Mouse (Mus musculus): ENCODE results near the gene Uba52. TPM values are rescaled to one million over a fixed set of nuclear protein-coding genes. Genes with fewer than 3 reads are reported as not detected.
"Not testable (repeated sequence)": the region's sequence is repeated elsewhere in the genome, so short reads cannot be mapped to it uniquely, and the experiment has no call there.

Uba52 gene
- polyA plus RNA-seq, 1 experiment from 2014 or later = 877 TPM

GRCm38 (mm10) chr8:70528182-70528797 lies 17.7 kb upstream of the Uba52 start:
- Histone ChIP-seq H3K36me3 (peaks cover 41% of the 10 kb centered on the region), H3K4me1 (peaks cover 23% of the 10 kb centered on the region), H3K9me3 (replicated peaks) (no peaks in the 10 kb centered on the region), H3K27ac (peak overlapping the region; percentile 100), H3K27me3 (ENCODE audit: low read depth, poor library complexity, severe bottlenecking) (no peaks in the 10 kb centered on the region), H3K4me3 (peak overlapping the region; percentile 88)
- WGBS = 32% methylated on average over 13 of the region's 13 CpGs
- no peak for DNase-seq (ENCODE audit: low spot score)

DNA sequence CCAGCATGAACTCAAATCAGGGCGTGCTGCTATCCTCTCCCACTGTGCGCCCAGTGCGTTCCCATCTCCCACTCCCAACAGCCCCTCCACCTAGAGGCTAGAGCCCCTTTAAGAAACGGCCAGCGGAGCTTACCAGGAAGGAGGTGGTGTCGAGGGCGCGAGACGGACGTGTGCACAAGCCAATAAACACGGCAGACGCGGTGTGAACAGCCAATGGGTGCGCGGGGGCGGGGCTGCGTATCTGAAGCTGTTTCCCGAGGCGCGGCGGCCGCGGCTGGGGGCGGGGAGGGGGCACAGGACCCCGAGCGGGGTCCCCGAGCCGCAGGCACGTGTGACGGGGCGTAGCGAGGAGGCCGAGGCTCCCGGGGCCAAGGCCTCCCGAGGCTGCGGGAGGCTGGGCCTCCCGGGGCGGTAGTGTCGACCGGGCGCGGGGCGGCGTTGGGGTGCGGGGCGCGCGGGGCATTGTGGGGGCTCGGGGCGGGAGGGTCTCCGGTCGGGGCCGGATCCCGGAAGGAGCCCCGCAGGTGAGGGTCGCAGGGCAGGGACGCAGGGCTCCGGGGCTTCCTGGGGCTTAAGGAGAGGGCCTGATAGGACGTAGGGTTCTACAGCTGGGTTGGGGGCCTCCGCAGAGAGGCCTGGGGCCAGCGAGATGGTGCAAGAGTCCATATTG lies 17.0 kb upstream of the Uba52 start, which contains the start of the genes Fkbp8 and Kxd1:
Gene Fkbp8 (plus strand): TSS at position 213 of the 670 bp plus-strand sequence.
Gene Kxd1 (minus strand): TSS at position 445 of the 670 bp plus-strand sequence.
- H3K4me3 ChIP-seq = peak within 1 kb of the TSS; percentile 88
- WGBS = under 1% methylated on average over 52 of the region's 61 CpGs
- H3K27ac ChIP-seq = peak within 1 kb of the TSS; percentile 100
- peak; percentile 99 for DNase-seq (ENCODE audit: low spot score)
- H3K36me3 ChIP-seq = peaks cover 35% of the 10 kb centered on the region
- no peaks in the 10 kb centered on the region for H3K9me3 ChIP-seq (replicated peaks)
- peaks cover 26% of the 10 kb centered on the region for H3K4me1 ChIP-seq
- no peaks in the 10 kb centered on the region for H3K27me3 ChIP-seq (ENCODE audit: low read depth, poor library complexity, severe bottlenecking)

DNA sequence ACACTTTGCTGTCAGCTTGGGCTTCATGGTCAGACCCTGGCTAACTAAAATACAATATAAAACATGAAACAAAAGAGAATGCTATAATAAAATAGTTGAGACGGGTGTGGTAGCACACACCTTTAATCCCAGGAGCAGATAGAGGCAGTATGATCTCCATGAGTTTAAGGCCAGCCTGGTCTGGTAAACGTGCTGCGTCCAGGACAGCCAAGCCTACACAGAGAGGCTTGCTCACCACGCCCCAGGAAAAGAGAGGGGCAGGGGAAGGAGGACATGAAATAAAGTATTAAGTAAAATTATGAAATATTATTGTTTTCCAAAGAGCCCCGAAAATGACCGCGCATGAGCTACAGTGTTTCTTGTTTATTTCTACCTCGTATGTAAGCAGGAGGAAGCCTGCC lies 16.5 kb upstream of the Uba52 start:
- H3K36me3 ChIP-seq = peaks cover 30% of the 10 kb centered on the region
- H3K4me1 ChIP-seq = peaks cover 31% of the 10 kb centered on the region
- peak overlapping the region; percentile 88 for H3K4me3 ChIP-seq
- no peaks in the 10 kb centered on the region for H3K27me3 ChIP-seq (ENCODE audit: low read depth, poor library complexity, severe bottlenecking)
- 2% methylated on average over 8 of the region's 8 CpGs for WGBS
- H3K27ac ChIP-seq = peak overlapping the region; percentile 100
- no peaks in the 10 kb centered on the region for H3K9me3 ChIP-seq (replicated peaks)
- DNase-seq (ENCODE audit: low spot score) = no peak

- Histone ChIP-seq H3K9me3 (replicated peaks) (no peaks in the 10 kb centered on the region), H3K36me3 (peaks cover 17% of the 10 kb centered on the region), H3K4me3 (peak overlapping the region; percentile 79), H3K27ac (peak overlapping the region; percentile 91), H3K27me3 (ENCODE audit: low read depth, poor library complexity, severe bottlenecking) (no peaks in the 10 kb centered on the region), H3K4me1 (peaks cover 20% of the 10 kb centered on the region)
- peak; percentile 97 for DNase-seq (ENCODE audit: low spot score)
- WGBS = under 1% methylated on average over 49 of the region's 51 CpGs
These were observed 12.2 kb upstream of the Uba52 start for GRCm38 (mm10) chr8:70522592-70523403.

DNA sequence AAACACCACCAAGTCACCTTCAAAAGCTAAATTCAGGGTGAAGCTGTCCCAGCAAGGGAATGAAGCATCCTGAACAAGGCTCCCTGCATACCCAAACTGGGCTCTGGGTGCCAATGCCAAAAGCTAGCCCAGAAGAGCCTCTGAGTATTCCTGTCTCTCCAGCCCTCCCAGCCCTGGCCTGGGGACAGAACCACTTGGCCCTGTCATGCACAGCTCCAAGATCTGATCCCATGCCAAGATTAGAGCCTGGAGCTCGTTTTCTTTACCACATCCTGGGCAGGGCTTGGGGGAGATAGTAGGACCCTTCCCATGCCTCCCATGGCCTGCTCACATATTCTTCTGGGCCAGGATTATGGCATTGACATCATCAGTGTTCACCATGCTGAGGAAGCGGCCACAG lies 9.0 kb upstream of the Uba52 start:
- no peak for DNase-seq (ENCODE audit: low spot score)
- 76% methylated on average over 2 of the region's 2 CpGs for WGBS

GRCm38 (mm10) chr8:70519043-70519442 lies 8.4 kb upstream of the Uba52 start:
- Histone ChIP-seq H3K4me3 (no peak overlapping the region), H3K4me1 (peaks cover 11% of the 10 kb centered on the region), H3K27me3 (ENCODE audit: low read depth, poor library complexity, severe bottlenecking) (no peaks in the 10 kb centered on the region), H3K36me3 (peaks cover 42% of the 10 kb centered on the region), H3K27ac (no peak overlapping the region), H3K9me3 (replicated peaks) (no peaks in the 10 kb centered on the region)
- DNase-seq (ENCODE audit: low spot score) = no peak
- WGBS = 93% methylated on average over 6 of the region's 6 CpGs

More for the DNA sequence above, 9.0 kb upstream of the Uba52 start:
- Histone ChIP-seq H3K36me3 (peaks cover 37% of the 10 kb centered on the region), H3K27ac (no peak overlapping the region), H3K4me3 (no peak overlapping the region), H3K4me1 (peaks cover 11% of the 10 kb centered on the region), H3K27me3 (ENCODE audit: low read depth, poor library complexity, severe bottlenecking) (no peaks in the 10 kb centered on the region), H3K9me3 (replicated peaks) (no peaks in the 10 kb centered on the region)

DNA sequence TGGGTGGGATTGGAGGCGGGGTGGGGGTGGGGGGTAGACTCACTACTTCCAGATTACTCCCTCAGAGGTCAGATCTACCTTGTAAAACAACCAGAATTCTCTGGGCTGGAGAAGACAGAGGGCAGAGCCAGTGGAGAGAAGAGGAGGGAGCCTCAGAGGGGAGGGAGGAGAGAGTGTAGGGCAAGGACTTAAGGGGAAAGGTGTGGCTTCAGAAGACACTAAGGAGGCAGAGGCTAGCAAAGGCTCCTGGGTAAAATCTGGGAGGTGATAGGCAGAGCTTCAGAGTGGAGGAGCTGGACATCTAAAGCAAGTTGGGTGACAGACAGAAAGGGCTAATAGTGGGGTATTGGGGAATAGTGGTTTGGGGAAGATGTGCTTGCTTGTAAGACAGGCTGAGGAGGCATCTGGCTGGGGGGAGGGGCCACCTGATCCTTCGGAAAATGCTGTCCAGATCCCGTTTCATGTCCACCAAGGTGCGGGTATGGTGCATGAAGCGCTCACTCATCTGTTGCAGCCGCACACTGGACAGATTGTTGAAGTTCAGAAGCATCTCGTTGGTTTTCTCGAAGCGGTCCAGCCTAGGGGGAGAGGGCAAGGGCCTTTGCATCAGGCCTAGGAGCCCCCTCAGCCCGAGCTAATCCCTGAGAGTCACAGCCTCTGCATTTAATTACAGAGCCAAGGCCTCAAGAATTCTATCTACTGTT lies 7.5 kb upstream of the Uba52 start:
- H3K27me3 ChIP-seq (ENCODE audit: low read depth, poor library complexity, severe bottlenecking) = no peaks in the 10 kb centered on the region
- H3K9me3 ChIP-seq (replicated peaks) = no peaks in the 10 kb centered on the region
- no peak overlapping the region for H3K27ac ChIP-seq
- peaks cover 52% of the 10 kb centered on the region for H3K36me3 ChIP-seq
- DNase-seq (ENCODE audit: low spot score) = no peak
- H3K4me3 ChIP-seq = no peak overlapping the region
- peaks cover 11% of the 10 kb centered on the region for H3K4me1 ChIP-seq
- 73% methylated on average over 10 of the region's 10 CpGs for WGBS

DNA sequence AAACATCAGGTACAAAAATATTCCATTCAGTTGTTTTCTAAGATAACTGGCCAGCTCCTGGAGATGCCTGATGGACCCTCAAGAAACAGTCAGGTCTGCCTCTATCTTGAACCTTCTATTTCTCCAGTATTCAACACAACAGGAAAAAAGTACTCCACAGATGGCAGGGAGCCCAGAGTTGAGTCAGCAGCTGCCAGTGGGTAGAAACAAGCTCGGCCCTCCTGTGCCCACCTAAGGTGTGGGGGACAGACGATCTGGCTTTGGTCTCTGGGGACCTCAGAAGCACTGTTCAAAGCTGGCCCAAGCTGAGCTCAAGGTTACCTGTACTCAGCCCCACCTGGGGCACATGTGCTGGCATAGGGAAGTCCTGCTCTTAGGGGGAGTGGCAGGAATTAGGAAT lies 2.8 kb upstream of the Uba52 start:
- Histone ChIP-seq H3K27me3 (ENCODE audit: low read depth, poor library complexity, severe bottlenecking) (no peaks in the 10 kb centered on the region), H3K4me3 (no peak overlapping the region), H3K4me1 (peaks cover 10% of the 10 kb centered on the region), H3K36me3 (peaks cover 64% of the 10 kb centered on the region), H3K27ac (no peak overlapping the region), H3K9me3 (replicated peaks) (no peaks in the 10 kb centered on the region)
- no peak for DNase-seq (ENCODE audit: low spot score)
- WGBS = 86% methylated on average over 2 of the region's 2 CpGs

GRCm38 (mm10) chr8:70512253-70512903 lies 1.8 kb upstream of the Uba52 start:
- H3K4me3 ChIP-seq = no peak overlapping the region
- H3K4me1 ChIP-seq = peaks cover 11% of the 10 kb centered on the region
- no peak overlapping the region for H3K27ac ChIP-seq
- H3K9me3 ChIP-seq (replicated peaks) = no peaks in the 10 kb centered on the region
- no peaks in the 10 kb centered on the region for H3K27me3 ChIP-seq (ENCODE audit: low read depth, poor library complexity, severe bottlenecking)
- DNase-seq (ENCODE audit: low spot score) = no peak
- 93% methylated on average over 11 of the region's 11 CpGs for WGBS
- peaks cover 64% of the 10 kb centered on the region for H3K36me3 ChIP-seq

DNA sequence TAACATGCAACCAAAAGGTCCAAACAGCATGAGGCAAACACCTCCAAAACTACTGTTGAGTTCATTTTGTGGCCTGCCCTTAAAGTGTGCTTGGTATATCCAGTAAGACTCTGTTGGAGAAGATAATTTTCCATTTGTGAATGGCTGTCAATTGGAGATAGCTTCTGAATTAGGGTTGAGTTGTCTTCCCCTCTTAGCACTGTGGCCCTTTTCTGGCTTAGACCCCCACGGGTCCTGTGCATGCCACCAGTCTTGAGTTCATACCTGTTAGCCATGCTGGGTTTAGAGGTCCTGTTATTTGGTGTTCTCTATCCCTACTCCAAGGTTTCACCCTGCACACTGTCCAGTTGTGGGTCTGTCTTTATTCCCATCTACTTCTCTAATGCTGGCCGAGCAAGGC lies 1.2 kb upstream of the Uba52 start:
- DNase-seq (ENCODE audit: low spot score) = no peak
- no peaks in the 10 kb centered on the region for H3K27me3 ChIP-seq (ENCODE audit: low read depth, poor library complexity, severe bottlenecking)
- no peak overlapping the region for H3K27ac ChIP-seq
- peaks cover 68% of the 10 kb centered on the region for H3K36me3 ChIP-seq
- H3K9me3 ChIP-seq (replicated peaks) = no peaks in the 10 kb centered on the region
- WGBS = 94% methylated on average over 2 of the region's 2 CpGs
- H3K4me3 ChIP-seq = 0 out of 2 replicates have a peak overlapping the region, but pooled peaks have one; percentile 98
- peaks cover 11% of the 10 kb centered on the region for H3K4me1 ChIP-seq

- H3K27me3 ChIP-seq (ENCODE audit: low read depth, poor library complexity, severe bottlenecking); H3K9me3 ChIP-seq (replicated peaks); DNase-seq (ENCODE audit: low spot score): not testable (repeated sequence)
- Histone ChIP-seq H3K4me3 (peak overlapping the region; percentile 98), H3K27ac (peak overlapping the region; percentile 97), H3K36me3 (peaks cover 62% of the 10 kb centered on the region), H3K4me1 (peaks cover 12% of the 10 kb centered on the region)
- WGBS = 90% methylated on average over 6 of the region's 6 CpGs
These were observed 573 bp upstream of the Uba52 start for GRCm38 (mm10) chr8:70511174-70511573.
